Mouse (Mus musculus): ENCODE data around the gene Diras1.

The Diras1 gene

DNA sequence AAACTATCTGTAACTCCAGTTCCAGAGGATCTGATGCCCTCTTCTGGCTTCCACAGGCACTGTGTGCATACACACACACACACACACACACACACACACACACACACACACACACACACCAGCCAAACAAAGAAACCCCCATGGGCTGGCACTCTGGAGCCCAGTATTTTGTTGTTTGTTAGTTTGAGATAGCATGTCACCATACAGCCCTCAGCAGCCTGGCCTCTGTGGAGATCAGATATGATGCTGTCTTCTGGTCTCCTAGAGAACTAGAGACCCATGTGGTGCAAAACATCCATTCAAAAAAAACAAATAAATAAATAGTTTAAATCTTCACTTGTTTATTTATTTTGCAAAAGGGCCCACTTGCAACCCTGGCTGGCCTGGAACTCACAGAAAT lies 2.8 kb upstream of the Diras1 start:
- no peak for DNase-seq (ENCODE audit: low read depth, low spot score)

DNA sequence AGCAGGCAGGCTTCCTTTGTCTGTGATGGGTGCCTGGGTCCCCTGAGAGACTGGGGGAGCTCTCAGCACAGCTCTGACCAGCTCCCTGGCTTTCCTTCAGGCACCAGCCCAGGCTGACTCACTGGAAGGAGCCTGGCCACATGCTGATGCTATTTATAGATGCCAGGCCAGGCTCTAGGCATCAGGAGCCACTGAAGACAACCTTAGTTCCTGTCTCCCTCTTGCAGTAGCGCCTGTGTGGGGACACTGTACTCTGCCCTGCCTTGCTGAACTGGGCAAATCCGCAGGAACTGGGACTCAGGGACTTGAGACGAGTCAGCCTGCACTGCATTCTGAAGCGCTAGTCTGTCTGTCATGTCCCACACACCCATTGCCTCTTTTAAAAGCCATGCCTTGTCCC lies 1.9 kb upstream of the Diras1 start:
- no peak for DNase-seq (ENCODE audit: low read depth, low spot score)

DNA sequence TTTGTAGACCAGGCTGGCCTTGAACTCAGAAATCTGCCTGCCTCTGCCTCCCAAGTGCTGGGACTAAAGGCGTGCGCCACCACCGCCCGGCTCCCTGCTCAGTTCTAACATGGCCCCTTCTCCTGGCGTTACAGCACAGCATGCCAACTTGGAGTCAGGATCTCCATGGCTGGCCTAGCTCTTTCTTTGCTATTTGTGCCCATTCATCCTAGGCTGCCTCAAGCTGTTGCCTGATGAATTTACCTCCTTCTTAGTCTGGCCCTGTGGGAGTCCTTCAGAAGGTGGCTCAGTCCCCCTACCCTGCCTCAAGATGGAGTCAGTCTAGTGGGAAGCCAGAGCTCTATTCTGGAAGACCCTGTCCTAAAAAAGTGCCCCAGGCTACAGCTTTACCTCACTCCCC lies 1.4 kb upstream of the Diras1 start:
- no peak for DNase-seq (ENCODE audit: low read depth, low spot score)

DNA sequence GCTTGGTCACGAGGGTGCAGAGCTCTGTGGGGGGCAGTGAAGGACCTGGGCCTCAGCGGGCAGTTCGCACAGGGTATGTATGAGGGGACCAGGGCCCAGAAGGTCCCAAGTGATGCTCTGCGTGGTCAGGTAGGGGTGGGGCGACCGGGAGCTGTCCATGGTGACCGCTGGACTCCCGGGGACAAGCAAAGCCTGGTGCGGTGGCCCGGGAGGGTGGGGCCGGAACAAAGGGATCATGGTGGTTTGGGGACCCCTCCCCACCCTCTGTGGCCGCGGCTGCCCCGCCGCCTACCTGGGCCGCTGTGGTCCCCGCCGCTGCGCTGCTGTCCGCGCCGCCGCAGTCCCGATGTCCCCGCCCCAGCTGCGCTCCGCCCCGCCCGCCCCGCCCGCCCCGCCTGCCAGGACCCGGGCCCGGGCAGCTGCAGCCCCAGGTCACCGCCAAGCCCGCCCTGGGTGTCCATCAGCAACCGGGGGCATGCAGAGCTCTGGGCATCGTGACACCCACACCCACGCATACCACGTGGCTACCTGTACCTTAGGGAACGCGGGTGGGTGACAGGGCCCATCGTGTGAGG lies 328 bp downstream of the Diras1 start:
- no peak for DNase-seq (ENCODE audit: low read depth, low spot score)

DNA sequence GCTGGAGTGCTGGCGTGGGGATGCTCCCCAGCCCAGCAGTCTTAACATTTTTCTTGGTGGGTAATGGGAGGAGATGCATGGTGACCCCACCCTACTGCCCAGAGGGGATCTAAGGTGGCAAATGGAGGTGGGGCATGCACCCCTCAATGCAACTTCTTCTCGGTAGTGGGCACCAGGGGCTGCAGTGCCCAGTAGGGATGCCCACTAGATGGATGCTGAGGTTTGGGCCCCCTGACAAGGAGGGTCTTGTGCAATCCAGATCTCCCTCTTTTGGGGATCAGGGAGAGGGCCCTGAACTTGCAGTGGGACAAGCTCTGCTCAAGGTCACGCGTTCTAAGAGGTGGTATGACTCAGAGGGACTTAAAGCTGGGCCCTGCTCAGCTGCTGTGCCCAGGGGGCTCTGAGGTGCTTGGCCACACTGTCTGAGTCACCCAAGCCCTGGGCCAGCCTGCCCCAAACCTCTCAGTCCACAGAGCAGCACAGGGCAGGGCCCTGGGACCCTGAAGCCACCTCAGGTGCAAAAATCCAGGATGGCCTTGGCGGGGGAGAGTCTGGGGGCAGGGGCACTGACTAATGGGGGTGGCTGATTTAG lies 1.0 kb downstream of the Diras1 start:
- DNase-seq (ENCODE audit: low read depth, low spot score), result no peak

DNA sequence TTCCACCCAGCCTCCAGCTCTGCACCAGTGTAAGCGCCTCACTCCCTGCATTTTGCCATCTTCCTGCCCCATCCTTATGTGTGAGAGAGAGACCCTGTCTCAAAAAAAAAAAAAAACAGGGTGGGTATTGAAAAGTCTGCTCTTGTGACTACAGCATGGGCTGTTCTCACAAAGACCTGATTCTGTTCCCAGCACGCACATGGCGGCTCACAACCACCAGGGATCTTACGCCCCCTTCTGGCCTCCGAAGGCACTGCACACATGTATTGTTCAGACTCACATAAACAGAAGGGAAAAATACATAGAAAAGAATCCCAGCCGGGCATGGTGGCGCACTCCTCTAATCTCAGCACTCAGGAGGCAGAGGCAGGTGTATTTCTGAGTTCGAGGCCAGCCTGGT lies 2.7 kb downstream of the Diras1 start:
- DNase-seq (ENCODE audit: low read depth, low spot score), result peak; percentile 93

DNA sequence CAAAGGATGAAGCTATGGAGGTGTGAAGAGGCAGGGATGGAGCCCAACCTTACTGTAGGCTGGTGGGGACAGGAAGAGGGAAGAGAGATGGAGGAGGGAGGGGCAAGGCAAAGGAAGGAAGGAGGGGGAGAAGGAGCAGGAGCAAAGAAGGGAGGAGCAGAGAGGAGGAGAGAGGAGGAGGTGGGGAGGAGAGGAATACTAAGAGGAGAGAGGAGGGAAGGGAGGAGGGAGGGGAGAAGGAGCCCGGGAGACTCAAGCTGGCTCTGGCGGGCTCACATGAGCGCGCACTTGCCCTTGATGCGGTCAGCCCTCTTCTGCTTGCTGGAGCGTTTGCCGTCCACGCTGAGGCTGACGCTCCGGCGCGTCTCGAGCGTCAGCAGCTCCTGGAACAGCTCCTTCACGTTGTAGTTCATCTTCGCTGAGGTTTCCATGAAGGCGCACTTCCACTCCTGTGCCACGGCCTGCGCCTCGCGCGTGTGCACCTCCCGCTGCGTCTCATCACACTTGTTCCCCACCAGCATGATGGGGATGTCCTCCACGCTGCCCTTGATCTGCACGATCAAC lies 3.8 kb downstream of the Diras1 start:
- peak; percentile 61 for DNase-seq (ENCODE audit: low read depth, low spot score)

DNA sequence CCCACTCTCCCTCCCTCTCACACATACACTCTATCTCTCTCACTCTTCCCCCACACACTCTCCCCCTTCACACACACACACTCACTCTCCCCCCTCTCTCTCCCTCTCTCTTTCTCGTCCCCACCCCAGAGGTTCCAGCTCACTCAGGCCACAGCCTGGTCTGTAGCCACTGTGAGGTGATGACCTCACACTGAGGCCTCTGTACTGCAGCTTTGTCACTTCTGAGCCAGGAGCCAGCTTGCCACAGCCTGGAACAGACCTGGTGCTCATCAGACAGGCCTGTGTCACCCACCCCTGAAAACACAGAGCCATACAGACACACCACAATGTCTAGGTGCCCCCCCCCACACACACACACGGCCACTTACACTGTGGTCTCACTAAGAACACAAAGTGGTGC lies 5.3 kb downstream of the Diras1 start:
- DNase-seq (ENCODE audit: low read depth, low spot score), result no peak

DNA sequence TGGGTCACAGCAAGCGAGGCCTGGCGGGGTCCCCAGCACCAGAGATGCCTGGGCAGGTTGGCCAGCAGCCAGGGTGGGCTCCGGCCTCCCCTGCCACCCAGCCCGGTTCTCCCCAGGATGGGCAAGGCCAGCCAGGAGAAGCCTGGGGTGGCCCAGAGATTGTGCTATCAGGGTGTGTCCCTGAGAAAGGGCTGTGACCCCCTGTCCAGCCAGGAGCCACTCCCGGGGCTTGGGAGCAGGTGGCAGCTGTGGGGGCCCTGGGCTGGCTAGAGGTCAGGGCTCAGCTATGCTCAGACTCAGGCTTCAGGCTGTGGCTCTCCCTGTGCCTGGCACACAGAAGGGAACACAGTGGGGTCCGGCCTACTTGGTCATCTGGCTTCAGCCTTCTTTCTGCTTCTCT lies 5.8 kb downstream of the Diras1 start:
- no peak for DNase-seq (ENCODE audit: low read depth, low spot score)

DNA sequence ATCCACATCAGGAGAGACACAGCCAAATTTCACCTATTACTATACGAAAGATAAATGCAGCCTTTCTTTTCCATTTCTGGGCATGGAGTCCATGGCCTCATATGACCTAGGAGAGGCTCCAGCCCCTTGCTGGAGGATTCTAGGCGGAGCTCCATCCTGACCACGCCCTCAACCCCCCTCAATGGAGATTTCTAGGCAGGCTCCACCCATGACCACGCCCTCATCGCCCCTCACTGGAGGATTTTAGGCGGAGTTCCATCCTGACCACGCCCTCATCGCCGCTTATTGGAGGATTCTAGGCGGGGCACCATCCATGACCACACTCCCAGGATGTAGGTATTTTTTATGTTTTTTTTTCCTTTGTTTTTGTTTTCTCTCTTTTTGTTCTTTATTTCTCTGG lies 7.1 kb downstream of the Diras1 start:
- peak; percentile 96 for DNase-seq (ENCODE audit: low read depth, low spot score)

DNA sequence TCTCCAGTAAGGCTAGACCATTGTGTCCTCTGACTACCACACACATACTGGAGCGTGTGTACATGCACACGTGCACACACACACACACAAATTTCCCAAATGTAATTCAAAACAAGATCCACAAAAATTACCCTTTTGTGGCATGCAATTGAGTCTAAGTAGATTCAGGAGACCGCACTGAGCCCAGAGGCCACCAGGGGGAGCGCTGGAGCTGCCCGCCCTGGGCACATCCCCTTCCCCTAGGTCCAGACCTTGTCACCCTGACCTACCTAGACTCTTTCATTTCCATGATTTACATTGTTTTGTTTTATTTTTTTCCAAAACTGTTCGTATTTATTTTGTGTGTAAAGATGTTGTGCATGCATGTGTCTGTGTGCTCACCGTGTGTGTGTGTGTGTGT lies 8.8 kb downstream of the Diras1 start:
- peak; percentile 72 for DNase-seq (ENCODE audit: low read depth, low spot score)

DNA sequence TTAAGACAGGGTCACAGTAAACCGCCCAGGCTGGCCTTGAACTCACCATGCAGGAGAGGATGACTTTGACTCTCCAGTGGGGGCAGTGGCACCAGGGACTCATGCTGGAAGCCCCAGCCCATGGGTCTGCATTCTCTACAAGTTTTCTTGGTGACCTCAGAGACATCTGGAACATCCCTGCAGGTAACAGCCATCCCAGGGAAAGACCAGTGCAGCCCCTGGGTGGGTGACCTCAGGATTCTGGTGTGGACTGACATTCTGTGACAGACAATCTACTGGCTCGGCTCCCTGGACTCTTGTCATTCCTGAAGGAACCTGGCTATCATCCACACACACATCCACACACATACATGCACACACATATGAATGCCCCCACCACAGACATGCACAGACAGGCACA lies 9.8 kb downstream of the Diras1 start:
- no peak for DNase-seq (ENCODE audit: low read depth, low spot score)

DNA sequence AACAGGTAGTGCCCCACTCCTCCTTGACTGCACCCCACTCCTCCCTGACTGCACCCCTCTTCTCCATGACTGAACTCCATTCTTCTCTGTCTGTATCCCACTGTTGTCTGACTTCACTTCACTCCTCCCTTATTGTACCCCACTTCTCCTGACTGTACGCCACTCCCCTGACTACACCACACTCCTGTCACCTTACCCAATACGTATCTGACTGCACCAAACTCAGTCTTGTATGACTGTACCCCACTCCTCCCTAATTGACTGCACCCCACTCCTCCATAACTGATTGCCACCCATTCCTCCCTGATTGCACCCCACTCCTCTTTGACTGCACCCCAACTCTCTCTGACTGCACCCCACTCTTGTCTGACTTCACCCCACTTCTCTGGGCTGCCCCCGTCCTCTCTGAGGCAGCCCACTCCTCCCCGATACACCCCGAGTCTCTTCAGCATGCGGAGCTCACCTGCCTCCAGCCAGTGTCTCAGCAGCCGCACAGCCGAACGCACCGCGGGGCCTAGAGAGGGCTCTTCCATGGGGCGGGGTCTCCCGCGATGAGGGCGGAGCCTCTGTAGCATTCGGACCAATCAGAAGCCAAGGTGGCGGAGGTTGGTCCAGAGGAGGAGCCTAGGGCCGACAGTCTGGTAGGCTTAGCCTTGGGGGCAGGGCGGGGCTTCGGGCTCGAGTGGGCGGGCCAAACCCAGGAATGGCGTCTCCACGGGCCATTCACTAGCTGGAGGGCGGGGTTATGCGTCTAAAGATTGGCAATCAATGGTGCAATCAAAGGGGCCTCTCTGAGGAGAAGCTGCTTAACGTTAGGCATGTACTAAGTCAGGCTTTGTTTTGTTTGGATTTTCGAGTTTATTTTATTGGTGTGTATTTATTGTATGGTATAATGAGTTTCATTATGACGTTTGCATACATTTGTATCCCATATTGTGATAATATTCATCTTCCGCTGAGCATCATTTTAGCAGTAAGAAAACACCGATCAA lies 10.8 kb downstream of the Diras1 start, which contains the start of gene Gng7:
Gene Gng7 (minus strand): TSS at position 553 of the 992 bp plus-strand sequence.
- peak; percentile 98 for DNase-seq (ENCODE audit: low read depth, low spot score)

DNA sequence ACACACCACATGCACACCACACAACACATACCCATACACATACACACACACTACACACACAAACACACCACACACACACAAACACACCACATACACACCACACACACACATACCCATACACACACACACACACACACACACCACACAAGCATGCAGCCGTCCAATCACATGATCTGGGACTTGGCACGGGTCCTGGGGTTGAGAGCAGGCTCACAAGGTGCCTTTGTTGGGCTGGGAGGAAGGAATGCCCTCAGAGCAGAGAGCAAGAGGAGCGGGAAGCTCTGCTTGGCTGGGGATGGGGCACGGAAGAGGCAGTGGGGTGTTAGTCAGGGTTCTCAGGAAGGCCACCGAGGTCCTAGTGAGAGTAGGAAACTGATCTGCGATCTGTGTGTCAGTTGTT lies 14.6 kb downstream of the Diras1 start:
- DNase-seq (ENCODE audit: low read depth, low spot score), result no peak

DNA sequence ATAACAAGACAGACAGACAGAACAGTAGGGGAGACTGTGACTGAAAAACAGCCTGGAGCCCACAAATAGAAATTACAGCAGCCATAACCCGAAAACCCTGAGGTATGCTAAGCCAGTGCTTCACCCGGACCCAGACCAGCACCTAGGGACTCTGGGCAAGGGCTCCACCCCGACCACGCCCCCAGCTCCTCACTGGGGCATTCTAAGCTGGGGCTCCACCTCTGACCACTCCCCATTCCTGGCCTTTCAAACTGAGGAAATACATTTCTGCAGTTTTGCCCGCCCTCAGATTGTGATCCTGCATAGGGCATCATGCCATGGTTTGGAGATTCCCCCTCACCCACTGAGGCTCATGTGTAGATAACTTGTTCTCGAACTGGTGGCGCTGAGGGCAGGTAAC lies 18.2 kb downstream of the Diras1 start:
- peak; percentile 77 for DNase-seq (ENCODE audit: low read depth, low spot score)

DNA sequence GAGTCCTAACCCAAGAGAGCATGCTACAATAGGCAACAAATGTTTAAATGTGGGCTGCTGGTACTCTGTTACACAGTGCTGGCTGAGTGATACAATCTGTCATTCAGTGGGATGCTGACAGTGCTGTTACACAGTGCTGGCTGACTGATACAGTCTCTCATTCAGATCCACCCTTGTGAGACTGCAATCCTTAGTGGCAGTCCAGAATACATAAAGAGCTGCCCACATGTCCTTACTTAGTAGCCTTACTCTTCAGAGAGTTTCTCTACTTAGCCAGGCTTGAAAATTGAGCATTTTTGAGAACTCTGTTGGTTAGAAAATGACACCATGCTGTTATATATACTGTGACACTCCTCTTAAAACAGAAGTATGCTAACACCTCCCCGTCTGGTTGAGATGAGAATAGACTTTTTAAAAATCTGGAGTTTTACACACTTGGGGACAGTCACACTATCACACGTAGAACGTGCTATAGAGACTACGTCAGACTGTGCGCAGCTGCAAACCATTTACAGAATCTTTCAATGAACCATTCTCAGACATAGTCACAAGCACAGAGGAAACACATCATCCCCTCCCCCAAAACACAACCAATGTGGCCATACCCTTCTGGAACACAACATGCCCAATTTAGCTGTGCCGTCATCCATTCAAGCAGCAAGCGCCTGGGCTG lies 19.3 kb downstream of the Diras1 start:
- DNase-seq (ENCODE audit: low read depth, low spot score), result no peak

DNA sequence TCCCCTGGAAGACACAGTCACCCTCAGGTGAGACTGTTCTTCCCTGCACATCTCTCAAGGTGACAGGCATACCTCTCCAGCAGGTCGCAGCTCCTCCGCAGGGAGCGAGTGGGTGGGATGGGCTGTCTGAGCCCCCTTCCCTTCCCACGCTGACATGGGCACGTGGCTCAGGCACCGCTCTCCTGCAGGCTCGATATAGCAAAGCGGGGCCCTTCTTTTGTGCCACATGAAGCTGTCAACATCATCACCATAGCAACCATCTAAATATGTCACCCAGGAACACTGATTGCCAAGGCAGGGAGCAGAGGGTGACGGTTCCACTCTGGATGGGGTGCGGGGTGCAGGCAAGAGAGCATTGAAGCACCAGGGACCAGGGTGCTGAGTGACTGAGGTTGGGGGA lies 24.3 kb downstream of the Diras1 start:
- DNase-seq (ENCODE audit: low read depth, low spot score), result no peak

DNA sequence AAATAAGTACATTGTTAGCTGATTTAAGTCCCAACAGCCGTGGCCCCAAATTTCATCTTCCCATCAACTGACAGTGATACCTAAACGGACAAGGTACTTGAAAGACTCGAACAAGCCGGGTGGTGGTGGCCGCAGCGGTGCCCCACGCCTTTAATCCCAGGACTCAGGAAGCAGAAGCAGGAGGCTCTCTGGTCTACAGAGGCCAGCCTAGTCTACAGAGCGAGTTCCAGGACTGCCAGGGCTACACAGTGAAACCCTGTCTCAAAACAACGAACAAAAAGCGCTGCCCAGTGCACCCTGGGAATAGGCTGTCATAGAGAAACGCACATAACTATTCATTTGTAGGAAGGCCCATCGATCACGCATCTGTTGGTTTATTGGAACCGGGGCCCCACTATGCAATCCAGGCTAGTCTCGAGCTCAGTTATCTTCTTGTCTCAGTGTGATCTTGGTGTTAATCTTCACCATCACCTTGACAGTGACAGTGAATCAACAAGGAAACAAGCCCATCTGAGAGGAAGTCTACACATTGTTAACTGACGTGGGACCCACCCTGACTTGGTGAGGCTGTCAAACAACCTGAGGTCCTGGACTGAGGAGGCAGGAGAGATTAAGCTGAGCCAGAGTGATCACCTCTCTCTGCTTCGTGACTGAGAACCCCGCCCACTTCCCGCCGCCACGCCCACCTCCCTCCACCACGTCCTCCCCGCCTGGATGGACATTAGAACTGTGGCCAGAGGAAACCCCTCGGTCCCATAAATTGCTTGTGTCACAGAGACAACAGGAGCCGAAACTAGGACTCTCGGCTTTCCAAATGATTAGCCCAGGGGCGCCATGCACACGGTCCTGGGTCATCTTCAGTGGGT lies 25.0 kb downstream of the Diras1 start:
- no peak for DNase-seq (ENCODE audit: low read depth, low spot score)

DNA sequence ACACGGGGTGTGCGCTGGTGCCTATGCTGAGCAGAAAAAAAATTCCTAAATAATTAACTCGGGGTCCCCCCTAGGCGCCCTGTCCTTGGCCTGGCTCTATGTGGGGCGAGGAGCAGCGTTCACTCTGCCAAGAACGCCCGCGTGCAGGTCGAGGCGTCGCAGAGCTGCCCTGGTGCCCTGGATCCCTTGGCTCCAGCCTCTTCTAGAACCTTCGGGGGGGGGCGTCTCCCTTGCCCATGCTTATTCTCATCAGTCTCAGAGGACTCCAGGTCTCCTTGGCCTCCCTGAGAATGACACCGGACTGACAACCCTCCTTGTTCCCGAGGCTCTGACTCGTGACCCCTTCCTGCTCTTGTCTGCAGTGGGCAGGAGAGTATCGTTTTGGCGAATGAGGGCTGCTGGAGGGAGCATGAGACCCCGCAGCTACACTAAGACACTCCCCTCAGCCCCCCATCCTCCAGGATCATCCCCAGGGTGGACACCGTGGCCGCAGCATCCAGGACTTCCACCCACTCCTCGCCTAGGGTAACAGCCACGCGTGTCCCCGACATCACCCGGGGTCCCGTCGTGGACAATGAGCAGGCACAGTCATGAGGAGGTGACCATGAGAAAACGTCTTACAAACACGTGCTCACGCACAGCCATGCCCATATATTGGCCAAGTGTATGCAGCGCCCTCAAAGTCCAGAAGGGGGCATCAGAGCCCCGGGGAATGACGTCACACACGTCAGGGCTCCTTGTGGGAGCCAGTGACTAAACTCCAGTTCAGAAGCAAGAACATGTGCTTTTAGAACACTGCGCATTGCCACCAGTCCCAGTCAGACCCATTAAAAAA lies 25.9 kb downstream of the Diras1 start:
- DNase-seq (ENCODE audit: low read depth, low spot score), result peak; percentile 90

DNA sequence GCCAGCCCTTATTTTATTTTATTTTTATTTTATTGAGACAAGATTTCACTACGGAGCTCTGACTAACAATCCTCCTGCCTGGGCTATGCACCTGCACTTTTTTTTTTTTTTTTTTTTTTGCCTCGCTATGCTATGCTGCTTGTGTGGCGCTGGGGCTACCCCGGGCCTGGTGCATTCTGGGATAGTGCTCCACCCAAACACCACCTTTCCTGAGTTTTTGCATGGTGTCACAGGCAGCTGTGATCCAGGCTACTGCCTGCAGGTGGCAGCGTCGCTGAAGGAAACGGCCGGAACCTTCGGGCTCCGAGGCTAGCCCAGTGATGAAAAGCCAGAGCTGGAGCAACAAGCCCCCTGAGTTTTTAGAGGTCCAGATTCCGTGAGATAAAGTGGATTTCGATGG lies 26.7 kb downstream of the Diras1 start:
- peak; percentile 92 for DNase-seq (ENCODE audit: low read depth, low spot score)

Measured in R1 (cell line).